Mouse (Mus musculus) liver, postnatal 0 days (tissue): ENCODE data around the gene Clgn.

ENCODE experiments used
- CTCF ChIP-seq: sonication (generic); IDR thresholded peaks from 2 replicates; pipeline ENCODE4 v1.5.1; 2016; ENCODE audit warnings: antibody characterized with exemption, low read depth
- EP300 ChIP-seq: IDR thresholded peaks from 2 replicates; pipeline ENCODE4 v1.6.1; 2016; ENCODE audit warnings: antibody characterized with exemption, low read depth, mild to moderate bottlenecking

DNA sequence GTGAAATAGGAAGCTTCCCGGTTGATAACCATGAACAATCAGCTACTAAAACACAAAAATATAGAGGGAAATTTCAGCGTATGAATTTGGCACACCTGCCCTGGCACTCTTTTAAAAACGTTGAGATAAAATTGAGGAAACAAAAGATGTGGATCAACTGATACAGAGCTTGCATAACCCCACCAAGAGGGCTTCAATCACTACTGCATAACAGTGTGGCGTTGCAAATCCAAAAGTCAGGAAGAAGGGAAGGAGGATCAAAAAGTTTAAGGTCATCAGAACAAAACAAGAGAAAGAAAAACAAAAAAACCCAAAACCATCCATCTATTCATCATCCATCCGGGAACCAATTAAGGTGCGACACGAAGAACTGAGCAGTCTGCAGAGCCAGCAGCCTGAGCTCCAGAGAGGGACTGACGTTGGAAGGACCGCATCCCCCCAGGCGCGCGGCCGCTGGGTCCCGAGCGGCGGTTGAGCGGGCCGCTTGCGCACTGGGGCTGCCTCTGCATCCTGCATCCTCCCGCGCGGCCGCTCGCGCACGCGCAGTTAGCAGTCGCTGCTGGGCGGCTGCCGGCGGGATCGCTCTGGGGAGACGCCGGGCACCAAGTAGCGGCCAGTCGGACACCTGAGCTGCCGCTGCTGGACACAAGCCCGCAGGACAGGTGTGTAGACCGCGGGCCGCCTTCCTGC is at the start of gene Clgn:
- TF ChIP-seq CTCF = no peak
- TF ChIP-seq EP300 = no peak
